Mouse (Mus musculus) thymus, adult 2 months (tissue): ENCODE measurements around the gene Dmap1. TPM values are rescaled to one million over a fixed set of nuclear protein-coding genes. Genes with fewer than 3 reads are reported as not detected.

Experiments used
- DNase-seq: peaks from one replicate; pipeline ENCODE4 v3.0.0; 2021
- H3K27ac ChIP-seq: fragments of 200-500 bp; 2 replicates; pipeline ENCODE4 v1.5.1; 2012; ENCODE audit warnings: low read length, control low read depth; ENCODE audit not compliant: control insufficient read depth, insufficient read depth
- H3K27me3 ChIP-seq: fragments of 200-500 bp; 2 replicates; pipeline ENCODE4 v1.6.1; 2012; ENCODE audit warnings: mild to moderate bottlenecking, low read length, moderate library complexity, mixed read lengths; ENCODE audit not compliant: control insufficient read depth, insufficient read depth
- H3K36me3 ChIP-seq: fragments of 200-500 bp; 2 replicates; pipeline ENCODE4 v1.6.1; 2012; ENCODE audit warnings: mild to moderate bottlenecking, low read length, moderate library complexity; ENCODE audit not compliant: control insufficient read depth, insufficient read depth
- H3K4me1 ChIP-seq: fragments of 200-500 bp; replicated peaks from 2 replicates; pipeline ENCODE4 v1.6.1; 2012; ENCODE audit warnings: low read length; ENCODE audit not compliant: control insufficient read depth, insufficient read depth
- H3K4me3 ChIP-seq: fragments of 200-500 bp; 2 replicates; pipeline ENCODE4 v1.5.1; 2012; ENCODE audit warnings: mild to moderate bottlenecking, low read length, control low read depth, moderate library complexity; ENCODE audit not compliant: control insufficient read depth, insufficient read depth
- CTCF ChIP-seq: fragments of 200-500 bp; IDR thresholded peaks from 2 replicates; pipeline ENCODE4 v1.5.1; 2012; ENCODE audit warnings: mild to moderate bottlenecking, control low read depth, low read length, moderate library complexity, borderline replicate concordance; ENCODE audit not compliant: control insufficient read depth, poor library complexity, insufficient read depth; ENCODE audit errors: extremely low read depth
- POLR2A ChIP-seq: fragments of 200-500 bp; IDR thresholded peaks from 2 replicates; pipeline ENCODE4 v1.6.1; 2012; ENCODE audit warnings: mild to moderate bottlenecking, low read length, control low read depth, moderate library complexity; ENCODE audit not compliant: control insufficient read depth, poor library complexity, insufficient read depth; ENCODE audit errors: extremely low read depth
- WGBS: fragments of 180-500 bp; shearing (Covaris S2); methylation state at CpG from one replicate; pipeline ENCODE4 v1.1.7; 2018; 5-methylcytosine and 5-hydroxymethylcytosine counted together
- polyA plus RNA-seq: library from polyadenylated mRNA; depleted of rRNA; stranded (reverse); fragments of >200 nt; gene quantifications from 2 replicates; pipeline ENCODE4 v1.2.3, GENCODE M21; 2012

Gene Dmap1
- polyA plus RNA-seq, 1 experiment: 31.9 TPM

- no peak for DNase-seq
- no peaks in the 10 kb centered on the region for H3K4me1 ChIP-seq
- no peaks in the 10 kb centered on the region for H3K27me3 ChIP-seq
- H3K4me3 ChIP-seq: no peak overlapping the region
- no peak for TF ChIP-seq CTCF
- TF ChIP-seq POLR2A: no peak
- 100% methylated on average over 1 of the region's 1 CpGs for WGBS
- no peaks in the 10 kb centered on the region for H3K36me3 ChIP-seq
- H3K27ac ChIP-seq: no peak overlapping the region
These were observed 41.0 kb downstream of the Dmap1 start for GRCm38 (mm10) chr4:117640925-117641703.

GRCm38 (mm10) chr4:117636891-117637613 is 45.0 kb downstream of the Dmap1 start:
- Histone ChIP-seq H3K4me1 (no peaks in the 10 kb centered on the region), H3K27me3 (no peaks in the 10 kb centered on the region), H3K36me3 (no peaks in the 10 kb centered on the region), H3K4me3 (no peak overlapping the region), H3K27ac (no peak overlapping the region)
- 96% methylated on average over 22 of the region's 22 CpGs for WGBS
- DNase-seq: no peak
- TF ChIP-seq POLR2A (no peak), CTCF (no peak)

GRCm38 (mm10) chr4:117636152-117636551 is 45.9 kb downstream of the Dmap1 start:
- Histone ChIP-seq H3K4me1 (no peaks in the 10 kb centered on the region), H3K27ac (no peak overlapping the region), H3K27me3 (no peaks in the 10 kb centered on the region), H3K4me3 (no peak overlapping the region), H3K36me3 (no peaks in the 10 kb centered on the region)
- WGBS: 95% methylated on average over 4 of the region's 4 CpGs
- TF ChIP-seq CTCF (no peak), POLR2A (no peak)
- no peak for DNase-seq

- TF ChIP-seq CTCF (no peak), POLR2A (no peak)
- DNase-seq: no peak
- WGBS: 96% methylated on average over 7 of the region's 7 CpGs
These were observed 47.4 kb downstream of the Dmap1 start for GRCm38 (mm10) chr4:117634642-117635041.

GRCm38 (mm10) chr4:117633527-117633926 is 48.5 kb downstream of the Dmap1 start:
- WGBS: 94% methylated on average over 5 of the region's 5 CpGs
- H3K4me3 ChIP-seq: no peak overlapping the region
- H3K4me1 ChIP-seq: no peaks in the 10 kb centered on the region
- no peak overlapping the region for H3K27ac ChIP-seq
- no peak for DNase-seq
- no peak for TF ChIP-seq CTCF
- no peak for TF ChIP-seq POLR2A
- H3K27me3 ChIP-seq: no peaks in the 10 kb centered on the region
- no peaks in the 10 kb centered on the region for H3K36me3 ChIP-seq

More at GRCm38 (mm10) chr4:117634642-117635041, 47.4 kb downstream of the Dmap1 start:
- Histone ChIP-seq H3K4me3 (no peak overlapping the region), H3K4me1 (no peaks in the 10 kb centered on the region), H3K36me3 (no peaks in the 10 kb centered on the region), H3K27me3 (no peaks in the 10 kb centered on the region), H3K27ac (no peak overlapping the region)

GRCm38 (mm10) chr4:117630053-117630670 is 51.9 kb downstream of the Dmap1 start:
- TF ChIP-seq POLR2A (no peak), CTCF (no peak)
- no peak overlapping the region for H3K27ac ChIP-seq
- H3K36me3 ChIP-seq: no peaks in the 10 kb centered on the region
- H3K4me1 ChIP-seq: no peaks in the 10 kb centered on the region
- no peaks in the 10 kb centered on the region for H3K27me3 ChIP-seq
- DNase-seq: no peak
- H3K4me3 ChIP-seq: no peak overlapping the region
- 97% methylated on average over 6 of the region's 6 CpGs for WGBS
